ENCODE assay signal across 12 mouse cellular contexts in genomic region chr4:63400541-63401306, GRCm38 (mm10). TPM values are rescaled to one million over a fixed set of nuclear protein-coding genes. Genes with fewer than 3 reads are reported as not detected.
A peak's percentile ranks its signal among the peaks of the same experiment; 100 is the strongest.
DNase-seq lines count a peak whose midpoint lies in the region; TF ChIP-seq lines count a peak whose summit lies in the region.
"Had no signal": no experiment of that assay in that cellular context is flagged by ENCODE, and none has a peak within 500 bp of the region (broad histone marks: within the 10 kb centered on the region; RNA-seq: fewer than 3 reads in every experiment).

No protein-coding gene starts in this region.

- no peaks in the 10 kb centered on the region for H3K79me2 ChIP-seq in heart, adult 2 months (replicated peaks; ENCODE audit: control insufficient read depth, insufficient read depth, low read length)

- no peak overlapping the region for H3K9ac ChIP-seq in heart, adult 2 months (ENCODE audit: low read depth, low read length)

- H3K36me3 ChIP-seq in heart, adult 2 months (ENCODE audit: control insufficient read depth, insufficient read depth, low read length) = no peaks in the 10 kb centered on the region
- peaks cover 18% of the 10 kb centered on the region for H3K36me3 ChIP-seq in midbrain, embryonic 10.5 days

- no peaks in the 10 kb centered on the region for H3K27me3 ChIP-seq in heart, adult 2 months (ENCODE audit: control insufficient read depth, insufficient read depth, low read length)
- H3K27me3 ChIP-seq in midbrain, embryonic 10.5 days (ENCODE audit: low read depth, poor library complexity, severe bottlenecking) = no peaks in the 10 kb centered on the region

- 80% methylated on average over 18 of the region's 18 CpGs for WGBS in heart, adult 2 months
- 92% methylated on average over 18 of the region's 18 CpGs for WGBS in midbrain, embryonic 10.5 days

- peak in 1 of 2 experiments; percentile 41 for DNase-seq in heart, adult 2 months
- no peak for DNase-seq in heart, adult 9 months (ENCODE audit: low spot score in 2 of 2)
- DNase-seq in CD4-positive helper T cell, adult 2 months (ENCODE audit: low read depth, low spot score) = peak; percentile 78
- DNase-seq in induced T-regulatory cell, adult 2 months (ENCODE audit: low read depth) = peak; percentile 81
- peak; percentile 72 for DNase-seq in naive thymus-derived CD4-positive, alpha-beta T cell, adult 2 months (ENCODE audit: low read depth)
- no peak for DNase-seq in adrenal gland, adult 8-10 months
- DNase-seq in midbrain, embryonic 10.5 days (ENCODE audit: low spot score) = no peak
- DNase-seq in kidney, adult 11 months = no peak
- DNase-seq: adrenal gland, postnatal 25 days; gastrocnemius, postnatal 10 days had no signal

- TF ChIP-seq EP300 in heart, adult 2 months (IDR thresholded peaks at IDR 0.05; ENCODE audit: insufficient read depth, low read depth, low read length) = no peak

- intact Hi-C loops in heart, adult 2 months (cut with DNase I) = loop anchor here (10.0 kb wide), 1 partner anchor 886 kb away; the partner anchor contains the start of gene Alad

- H3K4me3 ChIP-seq in heart, adult 2 months = no peak overlapping the region
- H3K4me3 ChIP-seq in midbrain, embryonic 10.5 days = no peak overlapping the region

- no peak for TF ChIP-seq POLR2A in heart, adult 2 months (IDR thresholded peaks at IDR 0.05; ENCODE audit: insufficient read depth, low read depth, low read length)

- no peaks in the 10 kb centered on the region for H3K9me3 ChIP-seq in midbrain, embryonic 10.5 days (replicated peaks)

- no peak for TF ChIP-seq CTCF in heart, adult 2 months (IDR thresholded peaks at IDR 0.05)

- peak overlapping the region; percentile 61 for H3K27ac ChIP-seq in heart, adult 2 months
- H3K27ac ChIP-seq in midbrain, embryonic 10.5 days (replicated peaks) = no peak overlapping the region; the same call in 1 of the 2 replicates
- H3K27ac ChIP-seq: kidney, postnatal 0 days had no signal

- peaks cover 23% of the 10 kb centered on the region for H3K4me1 ChIP-seq in heart, adult 2 months (ENCODE audit: control insufficient read depth, insufficient read depth, low read length)
- peaks cover 65% of the 10 kb centered on the region for H3K4me1 ChIP-seq in midbrain, embryonic 10.5 days

RNA-seq across cellular contexts. Expression of gene Akna, which starts 2.4 kb away (rescaled TPM):
- 1 to 10 TPM; 3.5 to 3.9 TPM for total RNA-seq in heart, adult 2 months (2021)
- 3.4 and 4.8 TPM in 2 replicates for polyA plus RNA-seq in heart, adult 2 months (2012; rRNA removed)
- 1 to 10 TPM; 4.4 to 9.9 (median 7.0) TPM for total RNA-seq in adrenal gland, adult 8-10 months (2022)
- polyA plus RNA-seq in midbrain, embryonic 10.5 days (2016; fragmentation: Nextera tagmentation; extraction: Ambion mirVana) = 12.8 and 17.3 TPM in 2 replicates

RNA-seq across cellular contexts. Expression of gene Orm2, which starts 38.5 kb away (rescaled TPM):
- total RNA-seq in heart, adult 2 months (2021) = not detected
- polyA plus RNA-seq in heart, adult 2 months (2012; rRNA removed) = 0.73 TPM in 1 of 2 replicates, not detected in the other
- total RNA-seq in adrenal gland, adult 8-10 months (2022) = 1 to 10 TPM in 3 of 4 experiments, under 1 TPM in 1; 0.74 to 4.3 (median 2.8) TPM
- not detected in 2 replicates for polyA plus RNA-seq in midbrain, embryonic 10.5 days (2016; fragmentation: Nextera tagmentation; extraction: Ambion mirVana)
- polyA plus RNA-seq: kidney, postnatal 0 days; limb, embryonic 14.5 days had no signal

RNA-seq across cellular contexts. Expression of gene Orm3, which starts 44.8 kb away (rescaled TPM):
- 1 to 10 TPM; 2.7 to 3.6 TPM for total RNA-seq in heart, adult 2 months (2021)
- 0.41 TPM in 1 of 2 replicates, not detected in the other for polyA plus RNA-seq in heart, adult 2 months (2012; rRNA removed)
- total RNA-seq in adrenal gland, adult 8-10 months (2022) = 10 to 100 TPM in 1 of 4 experiments, 1 to 10 TPM in 3; 6.4 to 14.0 (median 8.7) TPM
- polyA plus RNA-seq in midbrain, embryonic 10.5 days (2016; fragmentation: Nextera tagmentation; extraction: Ambion mirVana) = not detected in 2 replicates
- total RNA-seq: gastrocnemius, postnatal 10 days had no signal
- polyA plus RNA-seq: kidney, postnatal 0 days; limb, embryonic 14.5 days had no signal

RNA-seq across cellular contexts. Expression of gene Orm1, which starts 56.4 kb away (rescaled TPM):
- total RNA-seq in heart, adult 2 months (2021) = under 1 TPM; 0.41 to 0.65 TPM
- polyA plus RNA-seq in heart, adult 2 months (2012; rRNA removed) = 3.0 and 4.2 TPM in 2 replicates
- 10 to 100 TPM; 18.5 to 49.4 (median 27.4) TPM for total RNA-seq in adrenal gland, adult 8-10 months (2022)
- not detected in 2 replicates for polyA plus RNA-seq in midbrain, embryonic 10.5 days (2016; fragmentation: Nextera tagmentation; extraction: Ambion mirVana)
- polyA plus RNA-seq: kidney, postnatal 0 days had no signal

Comparison
In these comparisons a context has a peak if more than half of its experiments do, and no peak if none do; other contexts are left out.
1. DNase-seq: peak in CD4-positive helper T cell, adult 2 months (single experiment), induced T-regulatory cell, adult 2 months (single experiment) and naive thymus-derived CD4-positive, alpha-beta T cell, adult 2 months (single experiment); none in heart, adult 9 months (0 of 2), adrenal gland, adult 8-10 months (single experiment), midbrain, embryonic 10.5 days (single experiment) and kidney, adult 11 months (single experiment).